Mouse (Mus musculus) intestine, embryonic 16.5 days (tissue): ENCODE measurements at regions not wholly inside any gene's neighbourhood (a gene's known extent, or its start where the extent isn't known, plus 50 kb on each side); places are given as distances from the start of the nearest gene placed in this dataset.

Experiments
- ATAC-seq: fragments of 200-750 bp; cut with Nextera tagmentation; 2 replicates; pipeline ENCODE4 v1.8.0; 2017; ENCODE audit warnings: moderate TSS enrichment, moderate library complexity
- H3K27ac ChIP-seq: fragments of 300-500 bp; sonication (generic); 2 replicates; pipeline ENCODE4 v1.5.1; 2014; ENCODE audit warnings: mild to moderate bottlenecking, low read length
- H3K27me3 ChIP-seq: fragments of 300-500 bp; sonication (generic); replicated peaks from 2 replicates; pipeline ENCODE4 v1.6.1; 2014; ENCODE audit warnings: low read length, control low read depth, mixed read lengths; ENCODE audit not compliant: control insufficient read depth, insufficient read depth
- H3K36me3 ChIP-seq: fragments of 300-500 bp; sonication (generic); 2 replicates; pipeline ENCODE4 v1.6.1; 2014; ENCODE audit warnings: low read length, control low read depth; ENCODE audit not compliant: control insufficient read depth, insufficient read depth
- H3K4me1 ChIP-seq: fragments of 300-500 bp; sonication (generic); 2 replicates; pipeline ENCODE4 v1.6.1; 2014; ENCODE audit warnings: low read length, control low read depth, mixed read lengths; ENCODE audit not compliant: control insufficient read depth, insufficient read depth
- H3K4me2 ChIP-seq: fragments of 300-500 bp; sonication (generic); 2 replicates; pipeline ENCODE4 v1.6.1; 2014; ENCODE audit warnings: low read depth, low read length, control low read depth
- H3K4me3 ChIP-seq: fragments of 300-500 bp; sonication (generic); 2 replicates; pipeline ENCODE4 v1.5.1; 2014; ENCODE audit warnings: mild to moderate bottlenecking, low read length
- H3K9ac ChIP-seq: fragments of 300-500 bp; sonication (generic); 2 replicates; pipeline ENCODE4 v1.6.1; 2014; ENCODE audit warnings: low read depth, low read length
- H3K9me3 ChIP-seq: fragments of 300-500 bp; sonication (generic); 2 replicates; pipeline ENCODE4 v1.6.1; 2016; ENCODE audit warnings: low read length, control low read depth; ENCODE audit not compliant: control insufficient read depth
- WGBS: fragments of 180-500 bp; shearing (Covaris S2); extraction: QIAGEN DNeasy Blood & Tissue Kit; methylation state at CpG from one replicate; pipeline ENCODE4 v1.1.7; 2014; 5-methylcytosine and 5-hydroxymethylcytosine counted together

DNA sequence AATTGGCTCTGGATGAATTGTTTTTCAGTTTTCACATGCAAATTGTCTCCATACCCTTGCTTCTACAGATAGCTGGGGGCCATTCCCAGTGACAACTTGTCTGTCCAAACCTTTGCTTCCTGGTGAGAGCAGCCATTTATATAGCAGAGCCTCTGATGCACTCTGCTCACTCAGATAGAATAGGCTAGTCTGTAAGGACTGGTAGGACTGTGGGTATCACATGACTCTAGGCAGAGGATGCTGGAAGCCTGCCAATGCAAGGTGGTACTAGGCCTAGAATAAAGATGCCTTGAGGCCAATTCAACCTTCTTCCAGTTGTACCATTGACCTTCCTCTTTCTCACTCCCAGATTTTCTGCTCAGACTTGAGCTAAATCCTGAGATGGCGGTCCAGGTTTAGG lies 188.2 kb upstream of the Ntm start:
- WGBS = 97% methylated on average over 1 of the region's 1 CpGs
- no peaks in the 10 kb centered on the region for H3K9me3 ChIP-seq
- H3K4me2 ChIP-seq = no peak overlapping the region
- H3K9ac ChIP-seq = no peak overlapping the region
- H3K36me3 ChIP-seq = no peaks in the 10 kb centered on the region
- H3K4me1 ChIP-seq = no peaks in the 10 kb centered on the region
- no peak overlapping the region for H3K27ac ChIP-seq
- no peak overlapping the region for H3K4me3 ChIP-seq
- no peaks in the 10 kb centered on the region for H3K27me3 ChIP-seq
- no peak for ATAC-seq

DNA sequence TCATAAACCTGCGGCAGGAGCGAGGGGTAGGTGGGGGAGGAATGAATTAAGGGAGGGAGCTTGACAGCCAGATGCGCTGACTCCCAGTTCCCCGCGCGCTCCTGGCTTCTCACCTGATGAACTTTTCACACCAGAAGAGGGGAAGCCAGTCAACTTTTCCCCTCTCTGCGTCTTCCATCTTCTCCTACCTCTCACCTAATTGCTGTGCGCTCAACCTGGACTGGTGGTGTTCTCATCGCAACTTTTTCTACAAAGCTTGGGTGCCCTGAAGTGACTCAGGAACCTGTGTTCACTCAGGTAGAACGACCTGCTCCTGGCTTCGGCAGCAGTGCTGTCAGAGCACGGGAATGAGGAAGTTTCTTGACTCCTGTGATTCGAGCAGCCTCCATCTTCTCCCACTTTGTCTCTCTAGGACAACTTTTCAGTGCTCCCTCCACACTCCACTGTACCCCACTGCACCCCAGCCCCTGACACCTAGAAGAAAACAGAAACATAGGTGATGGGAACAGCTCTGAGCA lies 203.4 kb upstream of the Ntm start:
- H3K9ac ChIP-seq = no peak overlapping the region
- no peak overlapping the region for H3K4me2 ChIP-seq
- H3K9me3 ChIP-seq = no peaks in the 10 kb centered on the region
- no peak for ATAC-seq
- H3K4me3 ChIP-seq = no peak overlapping the region
- no peaks in the 10 kb centered on the region for H3K27me3 ChIP-seq
- no peak overlapping the region for H3K27ac ChIP-seq
- no peaks in the 10 kb centered on the region for H3K4me1 ChIP-seq
- 74% methylated on average over 13 of the region's 13 CpGs for WGBS
- H3K36me3 ChIP-seq = no peaks in the 10 kb centered on the region

DNA sequence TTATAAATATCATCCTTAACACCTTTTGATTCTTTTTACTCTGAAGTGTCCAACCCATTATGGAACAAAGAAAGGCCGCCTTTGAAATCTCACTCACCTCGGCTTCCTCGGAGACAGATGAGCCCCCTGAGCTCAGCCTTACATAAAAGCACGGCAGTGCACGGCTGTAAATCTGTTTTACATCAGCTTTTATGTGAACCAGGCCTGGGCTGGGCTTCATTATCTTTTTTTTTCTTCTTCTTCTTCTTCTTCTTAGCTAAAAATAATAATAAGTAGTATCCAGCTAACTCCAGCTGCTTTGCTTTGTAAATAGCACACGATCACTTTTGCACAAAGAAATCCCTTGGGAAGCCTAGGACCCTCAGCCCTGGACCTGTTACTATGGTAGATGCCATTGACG lies 204.3 kb upstream of the Ntm start:
- Histone ChIP-seq H3K27ac (no peak overlapping the region), H3K9me3 (no peaks in the 10 kb centered on the region), H3K27me3 (no peaks in the 10 kb centered on the region), H3K4me2 (no peak overlapping the region), H3K9ac (no peak overlapping the region), H3K36me3 (no peaks in the 10 kb centered on the region), H3K4me3 (no peak overlapping the region), H3K4me1 (no peaks in the 10 kb centered on the region)
- 37% methylated on average over 7 of the region's 7 CpGs for WGBS
- ATAC-seq = no peak; the same call in 1 of the 2 replicates

DNA sequence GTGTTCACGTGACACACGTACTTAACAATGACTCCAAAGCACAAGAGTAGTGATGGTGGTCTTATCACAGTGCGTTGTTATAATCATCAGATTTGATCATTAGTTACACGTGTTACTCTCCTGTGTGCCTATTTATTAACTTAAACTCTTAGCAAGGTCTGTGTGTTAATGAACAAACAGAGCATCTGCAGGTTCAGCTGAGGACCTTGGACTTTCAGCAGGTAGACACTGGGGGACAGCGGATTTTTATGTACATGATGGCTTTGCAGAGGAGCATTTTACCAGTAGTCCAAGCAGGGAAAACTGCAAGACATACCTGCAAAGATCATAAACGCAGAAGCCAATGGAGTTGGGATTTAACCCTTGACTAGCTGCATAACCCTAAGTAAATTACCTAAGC lies 211.7 kb upstream of the Ntm start:
- H3K4me2 ChIP-seq = no peak overlapping the region
- no peaks in the 10 kb centered on the region for H3K4me1 ChIP-seq
- no peak overlapping the region for H3K27ac ChIP-seq
- H3K4me3 ChIP-seq = no peak overlapping the region
- H3K36me3 ChIP-seq = no peaks in the 10 kb centered on the region
- H3K9me3 ChIP-seq = no peaks in the 10 kb centered on the region
- no peak for ATAC-seq
- H3K27me3 ChIP-seq = no peaks in the 10 kb centered on the region
- WGBS = 68% methylated on average over 6 of the region's 6 CpGs
- H3K9ac ChIP-seq = no peak overlapping the region

DNA sequence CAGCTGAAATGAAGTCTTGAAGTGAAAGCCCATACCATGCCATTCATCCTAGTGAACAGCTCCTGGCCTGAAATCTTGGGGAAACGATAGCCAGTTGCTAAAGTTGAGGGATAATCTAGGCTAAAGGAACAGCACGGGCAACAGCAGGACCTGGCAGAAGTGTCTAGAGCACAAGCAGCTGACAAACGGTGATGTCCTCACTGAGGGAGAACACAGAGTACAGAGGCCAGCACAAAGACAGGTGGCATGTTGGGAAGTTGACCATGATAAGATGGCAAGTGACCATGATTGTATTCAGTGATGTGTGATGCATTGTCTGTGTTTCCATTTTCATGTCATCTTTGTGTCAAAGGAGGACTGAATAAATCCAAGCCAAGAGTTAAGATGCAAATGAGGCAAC lies 212.4 kb upstream of the Ntm start:
- Histone ChIP-seq H3K36me3 (no peaks in the 10 kb centered on the region), H3K4me2 (no peak overlapping the region), H3K4me3 (no peak overlapping the region), H3K4me1 (no peaks in the 10 kb centered on the region), H3K9ac (no peak overlapping the region), H3K9me3 (no peaks in the 10 kb centered on the region), H3K27ac (no peak overlapping the region), H3K27me3 (no peaks in the 10 kb centered on the region)
- ATAC-seq = no peak
- WGBS = 82% methylated on average over 3 of the region's 3 CpGs

DNA sequence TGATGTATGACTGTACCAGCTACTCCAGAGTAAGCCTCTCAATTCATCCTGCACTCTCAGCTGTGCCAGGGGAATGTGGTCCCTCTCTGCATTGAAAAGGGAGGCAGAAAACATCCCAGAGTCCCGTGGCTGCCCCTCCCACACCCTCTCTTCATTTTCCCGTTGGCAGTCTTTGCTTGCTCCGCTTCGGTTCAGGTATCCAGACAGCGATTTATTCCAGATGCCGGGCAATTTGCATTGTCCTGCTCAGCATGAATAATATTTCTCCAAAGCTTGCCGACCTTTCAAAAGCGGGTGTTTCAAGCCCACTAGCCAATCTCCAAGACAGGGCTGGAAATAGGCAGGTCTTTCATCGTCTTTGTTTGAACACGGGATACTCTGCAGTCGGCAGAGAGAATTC lies 220.5 kb upstream of the Ntm start:
- no peaks in the 10 kb centered on the region for H3K9me3 ChIP-seq
- ATAC-seq = no peak
- H3K27me3 ChIP-seq = no peaks in the 10 kb centered on the region
- H3K36me3 ChIP-seq = no peaks in the 10 kb centered on the region
- no peaks in the 10 kb centered on the region for H3K4me1 ChIP-seq
- WGBS = 65% methylated on average over 11 of the region's 11 CpGs
- no peak overlapping the region for H3K9ac ChIP-seq
- H3K4me2 ChIP-seq = no peak overlapping the region
- no peak overlapping the region for H3K4me3 ChIP-seq
- no peak overlapping the region for H3K27ac ChIP-seq

DNA sequence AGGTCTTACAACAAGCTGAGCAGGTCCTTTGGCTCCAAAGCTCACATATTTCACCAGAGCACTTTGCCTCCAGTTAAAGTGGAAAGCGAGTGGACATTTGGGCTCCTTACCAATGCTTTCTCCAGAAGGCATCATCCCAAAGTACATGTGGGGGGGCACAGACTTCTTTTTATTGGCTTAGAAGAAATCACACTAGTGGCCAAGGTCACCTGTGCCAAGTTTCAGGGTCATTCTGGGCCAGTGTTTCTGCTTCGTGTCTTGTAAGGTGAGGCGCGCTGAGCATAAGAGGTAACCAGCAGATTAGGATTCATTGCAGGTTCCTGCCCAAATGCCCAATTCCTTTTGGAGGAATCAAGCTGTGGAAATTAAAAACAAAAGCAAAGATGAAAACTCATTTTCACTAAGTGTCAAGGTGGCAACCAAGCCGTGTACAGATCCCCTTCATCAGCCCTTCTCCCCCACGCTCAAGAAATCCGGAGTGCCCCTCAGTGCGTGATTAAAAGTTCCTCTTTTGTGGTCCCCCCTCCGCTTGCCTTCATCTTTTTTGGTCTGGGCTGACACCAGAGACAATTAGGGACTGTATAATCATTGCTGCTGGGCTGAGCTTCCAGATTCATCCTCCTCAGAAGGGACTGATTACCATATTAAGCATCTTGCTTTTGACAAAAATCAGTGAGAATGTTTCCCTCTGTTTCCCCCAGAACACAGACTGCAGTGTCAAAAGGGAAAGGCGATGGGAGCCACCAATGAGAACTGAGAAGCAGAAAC lies 222.2 kb upstream of the Ntm start:
- Histone ChIP-seq H3K4me3 (no peak overlapping the region), H3K36me3 (no peaks in the 10 kb centered on the region), H3K27me3 (no peaks in the 10 kb centered on the region), H3K9me3 (no peaks in the 10 kb centered on the region), H3K27ac (no peak overlapping the region), H3K4me2 (no peak overlapping the region), H3K9ac (no peak overlapping the region), H3K4me1 (no peaks in the 10 kb centered on the region)
- WGBS = 88% methylated on average over 10 of the region's 10 CpGs
- no peak for ATAC-seq

DNA sequence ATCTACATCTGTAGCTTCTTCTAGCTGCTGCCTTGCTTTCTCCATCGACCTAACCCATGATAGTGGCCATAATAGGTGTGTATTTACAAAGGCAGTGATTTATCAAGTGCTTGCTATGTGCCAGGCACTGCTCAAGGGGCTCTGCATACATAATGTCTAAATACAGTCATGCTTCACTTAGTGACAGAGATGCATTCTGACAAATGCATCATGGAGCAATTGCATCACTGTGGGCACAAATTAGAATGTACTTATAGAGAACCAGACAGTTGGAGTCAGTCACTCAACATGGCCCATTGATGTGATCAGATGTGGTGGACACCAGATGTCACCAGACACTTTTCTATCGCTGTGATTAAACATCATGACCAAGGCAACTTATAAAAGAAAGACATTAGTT lies 223.3 kb upstream of the Ntm start:
- Histone ChIP-seq H3K9ac (no peak overlapping the region), H3K4me1 (no peaks in the 10 kb centered on the region), H3K4me2 (no peak overlapping the region), H3K9me3 (no peaks in the 10 kb centered on the region), H3K36me3 (no peaks in the 10 kb centered on the region), H3K27ac (no peak overlapping the region), H3K4me3 (no peak overlapping the region), H3K27me3 (no peaks in the 10 kb centered on the region)
- 78% methylated on average over 2 of the region's 2 CpGs for WGBS
- no peak for ATAC-seq

DNA sequence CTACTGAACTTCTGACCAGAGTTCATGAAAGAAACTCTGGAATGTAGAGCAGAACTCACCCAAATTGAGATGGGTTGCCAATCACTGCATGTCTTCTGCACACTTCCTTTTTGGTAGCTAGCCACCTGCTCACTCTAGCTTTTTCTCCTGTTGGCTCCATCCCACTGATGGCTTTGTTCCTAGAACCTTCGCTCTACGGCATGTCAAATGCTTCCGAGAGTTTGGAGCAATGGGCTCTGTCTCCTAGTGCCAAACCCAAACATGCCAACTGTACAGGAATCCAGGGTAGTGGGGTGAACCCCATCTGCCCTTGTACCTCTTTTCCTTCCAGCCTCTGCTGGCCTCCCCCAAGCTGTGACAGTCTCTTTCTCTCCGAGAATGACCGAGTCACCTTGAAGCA lies 227.1 kb upstream of the Ntm start:
- ATAC-seq = no peak
- H3K4me3 ChIP-seq = no peak overlapping the region
- no peak overlapping the region for H3K27ac ChIP-seq
- WGBS = 93% methylated on average over 5 of the region's 5 CpGs
- no peaks in the 10 kb centered on the region for H3K27me3 ChIP-seq
- H3K4me2 ChIP-seq = no peak overlapping the region
- H3K9ac ChIP-seq = no peak overlapping the region
- no peaks in the 10 kb centered on the region for H3K4me1 ChIP-seq
- no peaks in the 10 kb centered on the region for H3K36me3 ChIP-seq
- H3K9me3 ChIP-seq = no peaks in the 10 kb centered on the region

DNA sequence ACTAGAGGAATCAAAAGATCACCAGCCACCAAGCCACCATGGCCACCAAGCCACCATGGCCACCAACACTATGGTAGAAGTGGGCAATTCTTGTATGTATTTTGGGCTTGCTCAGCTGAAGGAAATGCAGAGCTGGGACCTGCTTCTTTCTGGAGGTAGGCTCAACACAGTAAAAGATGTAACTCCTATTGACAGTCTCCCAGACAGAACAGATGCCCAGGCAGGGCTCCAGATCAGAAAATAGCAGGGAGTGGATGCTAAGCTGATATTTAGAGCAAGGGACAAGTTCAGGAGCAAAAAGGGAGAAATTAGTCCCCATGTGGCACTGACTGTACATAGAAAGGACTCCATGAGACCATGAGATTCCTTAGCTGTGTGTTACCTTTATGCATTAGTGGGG lies 228.2 kb upstream of the Ntm start:
- Histone ChIP-seq H3K4me3 (no peak overlapping the region), H3K4me2 (no peak overlapping the region)
- no peak for ATAC-seq

More for the DNA sequence above, 228.2 kb upstream of the Ntm start:
- H3K9me3 ChIP-seq = no peaks in the 10 kb centered on the region
- H3K36me3 ChIP-seq = no peaks in the 10 kb centered on the region
- H3K4me1 ChIP-seq = no peaks in the 10 kb centered on the region
- no peak overlapping the region for H3K9ac ChIP-seq
- H3K27ac ChIP-seq = no peak overlapping the region
- no peaks in the 10 kb centered on the region for H3K27me3 ChIP-seq
